Mouse (Mus musculus) myocyte (in vitro differentiated cells): ENCODE data around the gene Cog1. TPM values are rescaled to one million over a fixed set of nuclear protein-coding genes. Genes with fewer than 3 reads are reported as not detected.

ENCODE experiments used
- H3K27me3 ChIP-seq: one replicate; pipeline ENCODE4 v1.6.1; 2011; ENCODE audit not compliant: control insufficient read depth, insufficient read depth, insufficient read length
- H3K36me3 ChIP-seq: one replicate; pipeline ENCODE4 v1.6.1; 2011; ENCODE audit not compliant: control insufficient read depth, insufficient read depth
- H3K4me2 ChIP-seq: one replicate; pipeline ENCODE4 v1.6.1; 2011; ENCODE audit warnings: low read depth, control low read depth
- H3K4me3 ChIP-seq: one replicate; pipeline ENCODE4 v1.5.1; 2011; ENCODE audit warnings: mild to moderate bottlenecking, control low read depth, moderate library complexity
- H3K79me2 ChIP-seq: one replicate; pipeline ENCODE4 v1.6.1; 2011; ENCODE audit not compliant: control insufficient read depth, insufficient read depth
- H3ac ChIP-seq: one replicate; pipeline ENCODE4 v1.6.1; 2011; ENCODE audit not compliant: control insufficient read depth, insufficient read length
- CEBPB ChIP-seq: IDR thresholded peaks from 2 replicates; pipeline ENCODE4 v1.6.1; 2011; ENCODE audit warnings: mild to moderate bottlenecking, moderate library complexity; ENCODE audit not compliant: poor library complexity, insufficient read depth, severe bottlenecking
- E2F4 ChIP-seq: IDR thresholded peaks from one replicate; pipeline ENCODE4 v1.6.1; 2011; ENCODE audit warnings: mild to moderate bottlenecking, control low read depth, moderate library complexity; ENCODE audit not compliant: insufficient read depth
- MAX ChIP-seq: IDR thresholded peaks from one replicate; pipeline ENCODE4 v1.6.1; 2011; ENCODE audit warnings: low read depth, mild to moderate bottlenecking, control low read depth
- MYOD1 ChIP-seq, 3 experiments: IDR thresholded peaks; one replicate each; pipeline ENCODE4 v1.6.1; 2011; ENCODE audit warnings: control low read depth in 2 of 3, low read depth in 2 of 3, mild to moderate bottlenecking in 2 of 3, moderate library complexity in 1 of 3; ENCODE audit not compliant: insufficient read length in 2 of 3, control insufficient read depth in 1 of 3
- MYOG ChIP-seq, 3 experiments: IDR thresholded peaks; one replicate each; pipeline ENCODE4 v1.6.1; 2011; ENCODE audit warnings: control low read depth in 2 of 3, low read depth in 2 of 3, mild to moderate bottlenecking in 2 of 3; ENCODE audit not compliant: insufficient read length in 2 of 3, control insufficient read depth in 1 of 3, insufficient read depth in 1 of 3
- POLR2A ChIP-seq: IDR thresholded peaks from one replicate; pipeline ENCODE4 v1.6.1; 2011; ENCODE audit warnings: low read depth, mild to moderate bottlenecking, control low read depth, moderate library complexity; ENCODE audit not compliant: insufficient read length
- POLR2AphosphoS2 ChIP-seq: IDR thresholded peaks from one replicate; pipeline ENCODE4 v1.6.1; 2011; ENCODE audit warnings: low read depth, control low read depth; ENCODE audit not compliant: insufficient read length
- REST ChIP-seq: IDR thresholded peaks from one replicate; pipeline ENCODE4 v1.6.1; 2011; ENCODE audit warnings: mild to moderate bottlenecking, control low read depth, moderate library complexity; ENCODE audit not compliant: insufficient read depth, insufficient read length
- SRF ChIP-seq: IDR thresholded peaks from one replicate; pipeline ENCODE4 v1.6.1; 2011; ENCODE audit warnings: low read depth; ENCODE audit not compliant: control insufficient read depth, insufficient read length
- TCF12 ChIP-seq: IDR thresholded peaks from one replicate; pipeline ENCODE4 v1.6.1; 2011; ENCODE audit warnings: mild to moderate bottlenecking, control low read depth; ENCODE audit not compliant: poor library complexity, insufficient read depth, severe bottlenecking
- TCF3 ChIP-seq: IDR thresholded peaks from one replicate; pipeline ENCODE4 v1.6.1; 2011; ENCODE audit warnings: low read depth, control low read depth; ENCODE audit not compliant: insufficient read length
- USF1 ChIP-seq: IDR thresholded peaks from one replicate; pipeline ENCODE4 v1.6.1; 2011; ENCODE audit warnings: low read depth, mild to moderate bottlenecking, control low read depth, moderate library complexity
- polyA plus RNA-seq: library from polyadenylated mRNA; unstranded; fragments of >200 nt; fragmentation: generic; extraction: Trizol; gene quantifications from one replicate; pipeline ENCODE4 v1.2.1, GENCODE M21; 2012; ENCODE audit warnings: missing spikeins

The Cog1 gene
- polyA plus RNA-seq, 1 experiment = 25.6 TPM

GRCm38 (mm10) chr11:113667122-113667521 lies 18.2 kb downstream of the Cog1 start:
- TF ChIP-seq MYOG (IDR thresholded peaks at IDR 0.05; ENCODE audit: control insufficient read depth in 1 of 3, insufficient read depth in 1 of 3, insufficient read length in 2 of 3, low read depth in 2 of 3) (no peak), USF1 (no peak), MAX (no peak)
- peaks cover 10% of the 10 kb centered on the region for H3K36me3 ChIP-seq
- H3ac ChIP-seq = no peak overlapping the region
- no peak overlapping the region for H3K4me2 ChIP-seq
- no peaks in the 10 kb centered on the region for H3K27me3 ChIP-seq
- H3K79me2 ChIP-seq = peaks cover 63% of the 10 kb centered on the region
- H3K4me3 ChIP-seq = no peak overlapping the region

DNA sequence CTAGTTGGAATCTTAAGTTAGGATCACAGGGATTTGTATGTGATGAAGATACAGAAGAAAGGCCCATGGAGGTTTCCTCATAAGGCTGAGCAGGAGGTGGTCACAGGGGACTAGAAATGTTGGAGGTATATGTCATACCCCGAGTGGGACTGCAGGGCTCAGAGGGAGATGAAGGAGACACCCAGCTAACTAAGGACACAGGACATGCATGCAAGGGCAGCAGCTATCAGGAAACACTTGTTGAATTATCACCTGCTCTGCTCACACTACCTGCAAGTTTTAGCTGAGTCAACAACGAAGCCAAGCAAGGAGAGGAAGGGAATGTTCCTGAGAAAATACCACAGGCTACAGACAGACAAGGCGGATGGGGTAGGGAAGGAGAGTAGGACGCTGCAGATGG lies 18.7 kb downstream of the Cog1 start:
- Histone ChIP-seq H3K4me2 (no peak overlapping the region), H3K4me3 (no peak overlapping the region), H3K79me2 (peaks cover 69% of the 10 kb centered on the region), H3K36me3 (peaks cover 10% of the 10 kb centered on the region), H3ac (no peak overlapping the region), H3K27me3 (no peaks in the 10 kb centered on the region)
- TF ChIP-seq POLR2A = no peak
- no peak for TF ChIP-seq E2F4
- no peak for TF ChIP-seq REST

GRCm38 (mm10) chr11:113668857-113669256 lies 19.9 kb downstream of the Cog1 start:
- no peaks in the 10 kb centered on the region for H3K27me3 ChIP-seq
- no peak overlapping the region for H3K4me3 ChIP-seq
- TF ChIP-seq USF1 = no peak
- no peak overlapping the region for H3ac ChIP-seq
- peaks cover 77% of the 10 kb centered on the region for H3K79me2 ChIP-seq
- peaks cover 16% of the 10 kb centered on the region for H3K36me3 ChIP-seq
- no peak overlapping the region for H3K4me2 ChIP-seq

- Histone ChIP-seq H3K36me3 (peaks cover 16% of the 10 kb centered on the region), H3ac (no peak overlapping the region), H3K27me3 (no peaks in the 10 kb centered on the region), H3K4me2 (no peak overlapping the region), H3K4me3 (no peak overlapping the region), H3K79me2 (peaks cover 80% of the 10 kb centered on the region)
- no peak for TF ChIP-seq TCF12
- TF ChIP-seq E2F4 = no peak
- no peak for TF ChIP-seq MYOD1 (IDR thresholded peaks at IDR 0.05; ENCODE audit: control insufficient read depth in 1 of 3, insufficient read length in 2 of 3, low read depth in 2 of 3)
- no peak for TF ChIP-seq MYOG (IDR thresholded peaks at IDR 0.05; ENCODE audit: control insufficient read depth in 1 of 3, insufficient read depth in 1 of 3, insufficient read length in 2 of 3, low read depth in 2 of 3)
- TF ChIP-seq SRF = no peak
- TF ChIP-seq MAX = no peak
- TF ChIP-seq POLR2A = no peak
- TF ChIP-seq CEBPB = no peak
- TF ChIP-seq REST = no peak
- no peak for TF ChIP-seq POLR2AphosphoS2
- no peak for TF ChIP-seq USF1
- TF ChIP-seq TCF3 = no peak
Observed at GRCm38 (mm10) chr11:113669711-113670110, 20.7 kb downstream of the Cog1 start.

- no peaks in the 10 kb centered on the region for H3K27me3 ChIP-seq
- peaks cover 20% of the 10 kb centered on the region for H3K36me3 ChIP-seq
- H3K4me3 ChIP-seq = no peak overlapping the region
- peaks cover 98% of the 10 kb centered on the region for H3K79me2 ChIP-seq
- TF ChIP-seq USF1 (no peak), CEBPB (no peak), POLR2AphosphoS2 (no peak), TCF3 (no peak), SRF (no peak), MYOG (IDR thresholded peaks at IDR 0.05; ENCODE audit: control insufficient read depth in 1 of 3, insufficient read depth in 1 of 3, insufficient read length in 2 of 3, low read depth in 2 of 3) (no peak), MAX (no peak), MYOD1 (IDR thresholded peaks at IDR 0.05; ENCODE audit: control insufficient read depth in 1 of 3, insufficient read length in 2 of 3, low read depth in 2 of 3) (no peak), REST (no peak), E2F4 (no peak), POLR2A (no peak), TCF12 (no peak)
- peak overlapping the region; percentile 12 for H3K4me2 ChIP-seq
- H3ac ChIP-seq = no peak overlapping the region
Observed at GRCm38 (mm10) chr11:113673614-113674013, 24.6 kb downstream of the Cog1 start.

GRCm38 (mm10) chr11:113674595-113674994 lies 25.6 kb downstream of the Cog1 start:
- H3K4me3 ChIP-seq = no peak overlapping the region
- H3K4me2 ChIP-seq = no peak overlapping the region
- H3K36me3 ChIP-seq = peaks cover 20% of the 10 kb centered on the region
- TF ChIP-seq CEBPB (no peak), USF1 (no peak), MYOG (IDR thresholded peaks at IDR 0.05; ENCODE audit: control insufficient read depth in 1 of 3, insufficient read depth in 1 of 3, insufficient read length in 2 of 3, low read depth in 2 of 3) (no peak), TCF12 (no peak), E2F4 (no peak), REST (no peak), SRF (no peak), POLR2AphosphoS2 (no peak), MYOD1 (IDR thresholded peaks at IDR 0.05; ENCODE audit: control insufficient read depth in 1 of 3, insufficient read length in 2 of 3, low read depth in 2 of 3) (no peak), MAX (no peak), TCF3 (no peak), POLR2A (no peak)
- peaks cover 98% of the 10 kb centered on the region for H3K79me2 ChIP-seq
- H3ac ChIP-seq = no peak overlapping the region
- no peaks in the 10 kb centered on the region for H3K27me3 ChIP-seq
